Mouse (Mus musculus) lung, postnatal 0 days (tissue): ENCODE measurements at regions not wholly inside any gene's neighbourhood (a gene's known extent, or its start where the extent isn't known, plus 50 kb on each side); places are given as distances from the start of the nearest gene placed in this dataset.

Experiments used
- ATAC-seq: fragments of 200-750 bp; cut with Nextera tagmentation; 2 replicates; pipeline ENCODE4 v1.8.0; 2017; ENCODE audit warnings: moderate library complexity
- DNase-seq: peaks from one replicate; pipeline ENCODE4 v3.0.0-alpha.2; 2016; ENCODE audit warnings: low spot score
- H3K27ac ChIP-seq: fragments of 300-500 bp; sonication (generic); 2 replicates; pipeline ENCODE4 v1.5.1; 2014; ENCODE audit warnings: antibody characterized with exemption, mild to moderate bottlenecking, low read length, mixed read lengths
- H3K27me3 ChIP-seq: fragments of 300-500 bp; sonication (generic); replicated peaks from 2 replicates; pipeline ENCODE4 v1.6.1; 2014; ENCODE audit warnings: low read length, mixed read lengths; ENCODE audit not compliant: insufficient read depth
- H3K36me3 ChIP-seq: fragments of 300-500 bp; sonication (generic); 2 replicates; pipeline ENCODE4 v1.6.1; 2014; ENCODE audit warnings: low read length, mixed read lengths; ENCODE audit not compliant: insufficient read depth
- H3K4me1 ChIP-seq: fragments of 300-500 bp; sonication (generic); 2 replicates; pipeline ENCODE4 v1.6.1; 2014; ENCODE audit warnings: antibody characterized with exemption, low read depth, low read length, mixed read lengths; ENCODE audit not compliant: insufficient read depth
- H3K4me2 ChIP-seq: fragments of 300-500 bp; sonication (generic); replicated peaks from 2 replicates; pipeline ENCODE4 v1.6.1; 2014; ENCODE audit warnings: low read depth, mild to moderate bottlenecking, low read length, moderate library complexity, mixed read lengths
- H3K4me3 ChIP-seq: fragments of 300-500 bp; sonication (generic); 2 replicates; pipeline ENCODE4 v1.5.1; 2014; ENCODE audit warnings: low read depth, low read length
- H3K9ac ChIP-seq: fragments of 300-500 bp; sonication (generic); replicated peaks from 2 replicates; pipeline ENCODE4 v1.6.1; 2014; ENCODE audit warnings: low read depth, mild to moderate bottlenecking
- H3K9me3 ChIP-seq: fragments of 300-500 bp; sonication (generic); 2 replicates; pipeline ENCODE4 v1.6.1; 2016; ENCODE audit warnings: low read length, mixed read lengths
- CTCF ChIP-seq: IDR thresholded peaks from 2 replicates; pipeline ENCODE4 v1.5.1; 2016; ENCODE audit warnings: antibody characterized with exemption, mild to moderate bottlenecking
- EP300 ChIP-seq: IDR thresholded peaks from 2 replicates; pipeline ENCODE4 v1.6.1; 2016; ENCODE audit warnings: antibody characterized with exemption, mild to moderate bottlenecking, control low read depth
- WGBS: fragments of 180-500 bp; shearing (Covaris S2); extraction: QIAGEN DNeasy Blood & Tissue Kit; methylation state at CpG from one replicate; pipeline ENCODE4 v1.1.7; 2014; 5-methylcytosine and 5-hydroxymethylcytosine counted together

GRCm38 (mm10) chr15:62104653-62105052 lies 1181.8 kb upstream of the A1bg start:
- Histone ChIP-seq H3K36me3 (no peaks in the 10 kb centered on the region), H3K4me1 (0 out of 2 replicates have a peak, but pooled peaks cover 2% of the 10 kb centered on the region), H3K9ac (no peak overlapping the region), H3K9me3 (no peaks in the 10 kb centered on the region), H3K27ac (no peak overlapping the region), H3K4me2 (no peak overlapping the region), H3K27me3 (no peaks in the 10 kb centered on the region), H3K4me3 (no peak overlapping the region)
- DNase-seq, result peak; percentile 36
- ATAC-seq, result peak; percentile 25
- WGBS, result 44% methylated on average over 7 of the region's 7 CpGs
- TF ChIP-seq CTCF (no peak), EP300 (no peak)

- 68% methylated on average over 6 of the region's 6 CpGs for WGBS
- TF ChIP-seq CTCF (no peak), EP300 (no peak)
- Histone ChIP-seq H3K9ac (no peak overlapping the region), H3K4me3 (no peak overlapping the region), H3K27ac (no peak overlapping the region), H3K4me1 (no peaks in the 10 kb centered on the region; the same call in 1 of the 2 replicates), H3K36me3 (no peaks in the 10 kb centered on the region), H3K4me2 (no peak overlapping the region), H3K9me3 (no peaks in the 10 kb centered on the region), H3K27me3 (no peaks in the 10 kb centered on the region)
- DNase-seq, result no peak
- no peak for ATAC-seq
Observed at GRCm38 (mm10) chr15:62099683-62100082, 1176.9 kb upstream of the A1bg start.

- no peaks in the 10 kb centered on the region; the same call in 1 of the 2 replicates for H3K4me1 ChIP-seq
- no peak overlapping the region for H3K4me3 ChIP-seq
- H3K9me3 ChIP-seq, result no peaks in the 10 kb centered on the region
- no peaks in the 10 kb centered on the region for H3K27me3 ChIP-seq
- ATAC-seq, result peak; percentile 76
- no peaks in the 10 kb centered on the region for H3K36me3 ChIP-seq
- WGBS, result 36% methylated on average over 16 of the region's 16 CpGs
- H3K27ac ChIP-seq, result no peak overlapping the region
- peak; percentile 56 for DNase-seq
- no peak overlapping the region for H3K4me2 ChIP-seq
- no peak overlapping the region for H3K9ac ChIP-seq
- no peak for TF ChIP-seq EP300
- TF ChIP-seq CTCF, result no peak
Observed at GRCm38 (mm10) chr15:62098791-62099660, 1176.2 kb upstream of the A1bg start.

- H3K4me2 ChIP-seq, result no peak overlapping the region
- TF ChIP-seq EP300 (peak; percentile 20; the same call in 1 of the 2 replicates), CTCF (no peak)
- DNase-seq (peak; percentile 63), ATAC-seq (peak; percentile 77)
- H3K4me1 ChIP-seq, result no peaks in the 10 kb centered on the region; the same call in 1 of the 2 replicates
- H3K4me3 ChIP-seq, result no peak overlapping the region
- H3K27ac ChIP-seq, result no peak overlapping the region
- no peaks in the 10 kb centered on the region for H3K27me3 ChIP-seq
- no peak overlapping the region for H3K9ac ChIP-seq
- H3K9me3 ChIP-seq, result no peaks in the 10 kb centered on the region
- WGBS, result 62% methylated on average over 7 of the region's 7 CpGs
- H3K36me3 ChIP-seq, result no peaks in the 10 kb centered on the region
Observed at GRCm38 (mm10) chr15:62096778-62097177, 1174.0 kb upstream of the A1bg start.

GRCm38 (mm10) chr15:62095198-62095597 lies 1172.4 kb upstream of the A1bg start:
- 84% methylated on average over 3 of the region's 3 CpGs for WGBS
- Histone ChIP-seq H3K4me2 (no peak overlapping the region), H3K4me3 (no peak overlapping the region), H3K27ac (no peak overlapping the region), H3K27me3 (no peaks in the 10 kb centered on the region), H3K4me1 (no peaks in the 10 kb centered on the region; the same call in 1 of the 2 replicates), H3K9me3 (no peaks in the 10 kb centered on the region), H3K36me3 (no peaks in the 10 kb centered on the region), H3K9ac (no peak overlapping the region)
- no peak for DNase-seq
- no peak for ATAC-seq
- TF ChIP-seq CTCF (no peak), EP300 (no peak)

- 62% methylated on average over 4 of the region's 4 CpGs for WGBS
Observed at GRCm38 (mm10) chr15:62093672-62094071, 1170.9 kb upstream of the A1bg start.

More at GRCm38 (mm10) chr15:62093672-62094071, 1170.9 kb upstream of the A1bg start:
- H3K4me2 ChIP-seq, result no peak overlapping the region
- TF ChIP-seq EP300 (no peak), CTCF (no peak)
- ATAC-seq, result no peak
- H3K4me1 ChIP-seq, result no peaks in the 10 kb centered on the region; the same call in 1 of the 2 replicates
- no peak overlapping the region for H3K27ac ChIP-seq
- no peaks in the 10 kb centered on the region for H3K9me3 ChIP-seq
- H3K9ac ChIP-seq, result no peak overlapping the region
- H3K4me3 ChIP-seq, result no peak overlapping the region
- H3K36me3 ChIP-seq, result no peaks in the 10 kb centered on the region
- H3K27me3 ChIP-seq, result no peaks in the 10 kb centered on the region
- no peak for DNase-seq
